Mouse (Mus musculus) stomach, postnatal 0 days (tissue): ENCODE results near the gene Siva1. TPM values are rescaled to one million over a fixed set of nuclear protein-coding genes. Genes with fewer than 3 reads are reported as not detected.

Experiments
- ATAC-seq: fragments of 200-750 bp; cut with Nextera tagmentation; 2 replicates; pipeline ENCODE4 v1.8.0; 2017; ENCODE audit not compliant: low FRiP score, low TSS enrichment
- DNase-seq: peaks from one replicate; pipeline ENCODE4 v3.0.0-alpha.2; 2016; ENCODE audit warnings: low spot score
- H3K27ac ChIP-seq: fragments of 300-500 bp; sonication (generic); replicated peaks from 2 replicates; pipeline ENCODE4 v1.5.1; 2014; ENCODE audit warnings: mild to moderate bottlenecking, control low read depth
- H3K27me3 ChIP-seq: fragments of 300-500 bp; sonication (generic); 2 replicates; pipeline ENCODE4 v1.6.1; 2014; ENCODE audit warnings: low read length; ENCODE audit not compliant: control insufficient read depth, insufficient read depth
- H3K36me3 ChIP-seq: fragments of 300-500 bp; sonication (generic); 2 replicates; pipeline ENCODE4 v1.6.1; 2014; ENCODE audit warnings: low read length, mixed read lengths; ENCODE audit not compliant: control insufficient read depth, insufficient read depth
- H3K4me1 ChIP-seq: fragments of 300-500 bp; sonication (generic); replicated peaks from 2 replicates; pipeline ENCODE4 v1.6.1; 2014; ENCODE audit warnings: antibody characterized with exemption; ENCODE audit not compliant: control insufficient read depth, insufficient read depth
- H3K4me2 ChIP-seq: fragments of 300-500 bp; sonication (generic); replicated peaks from 2 replicates; pipeline ENCODE4 v1.6.1; 2014; ENCODE audit warnings: low read depth, mild to moderate bottlenecking, control low read depth, moderate library complexity
- H3K4me3 ChIP-seq: fragments of 300-500 bp; sonication (generic); 2 replicates; pipeline ENCODE4 v1.5.1; 2014; ENCODE audit warnings: low read depth, low read length, control low read depth
- H3K9ac ChIP-seq: fragments of 300-500 bp; sonication (generic); 2 replicates; pipeline ENCODE4 v1.6.1; 2014; ENCODE audit warnings: mild to moderate bottlenecking, low read length, control low read depth, mixed read lengths
- H3K9me3 ChIP-seq: fragments of 300-500 bp; sonication (generic); 2 replicates; pipeline ENCODE4 v1.6.1; 2016; ENCODE audit warnings: low read length; ENCODE audit not compliant: control insufficient read depth
- CTCF ChIP-seq: IDR thresholded peaks from 2 replicates; pipeline ENCODE4 v1.5.1; 2016; ENCODE audit warnings: antibody characterized with exemption, low read depth, mild to moderate bottlenecking, moderate library complexity
- EP300 ChIP-seq: optimal IDR thresholded peaks from 2 replicates; pipeline ENCODE3; 2016; ENCODE audit warnings: antibody characterized with exemption
- WGBS: fragments of 180-500 bp; shearing (Covaris S2); extraction: QIAGEN DNeasy Blood & Tissue Kit; methylation state at CpG from one replicate; pipeline ENCODE4 v1.1.7; 2014; 5-methylcytosine and 5-hydroxymethylcytosine counted together
- polyA plus RNA-seq: library from polyadenylated mRNA; unstranded; fragments of >200 nt; fragmentation: Nextera tagmentation; extraction: Ambion mirVana; gene quantifications from 2 replicates; pipeline ENCODE4 v1.2.1, GENCODE M21; 2015

Siva1 gene
- polyA plus RNA-seq, 1 experiment from 2014 or later = 97.1 TPM

DNA sequence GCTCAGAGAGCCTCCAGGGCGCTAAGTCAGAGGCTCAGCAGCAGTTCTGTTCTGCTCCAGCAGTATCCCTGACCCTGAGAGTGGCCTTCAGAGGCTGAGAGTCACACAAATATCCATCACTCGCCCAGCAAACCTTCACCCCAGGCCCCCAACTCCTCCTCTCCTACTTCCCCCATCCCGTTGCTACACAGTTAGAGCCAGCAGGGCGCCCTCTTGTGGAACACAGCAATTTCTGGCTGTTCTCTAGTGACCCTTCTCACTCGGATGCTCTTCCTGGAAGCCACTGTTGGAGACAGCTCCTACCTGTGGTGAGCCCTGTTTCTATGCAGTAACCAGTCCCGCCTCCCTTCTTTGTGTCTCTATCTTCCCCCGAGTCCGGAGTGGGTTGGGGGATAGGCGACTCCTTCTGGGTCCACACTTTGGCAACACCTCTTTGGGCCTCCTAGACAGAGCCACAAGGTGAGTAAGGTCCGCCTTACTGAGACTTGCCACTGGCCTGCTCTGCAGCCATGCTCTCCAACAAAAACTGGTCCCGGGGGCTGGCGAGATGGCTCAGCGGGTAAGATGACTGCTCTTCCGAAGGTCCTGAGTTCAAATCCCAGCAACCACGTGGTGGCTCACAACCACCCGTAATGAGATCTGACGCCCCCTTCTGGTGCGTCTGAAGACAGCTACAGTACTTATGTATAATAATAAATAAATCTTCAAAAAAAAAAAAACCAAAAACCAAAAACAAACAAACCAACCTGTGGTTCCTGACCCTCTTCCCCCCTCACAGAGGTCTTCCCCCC lies 31.0 kb downstream of the Siva1 start:
- Histone ChIP-seq H3K4me3 (peak overlapping the region; percentile 96), H3K9ac (peak overlapping the region; percentile 31; the same call in 1 of the 2 replicates), H3K27me3 (no peaks in the 10 kb centered on the region), H3K4me1 (peaks cover 18% of the 10 kb centered on the region), H3K36me3 (0 out of 2 replicates have a peak, but pooled peaks cover 3% of the 10 kb centered on the region), H3K9me3 (no peaks in the 10 kb centered on the region), H3K4me2 (peak overlapping the region; percentile 80), H3K27ac (peak overlapping the region; percentile 99)
- TF ChIP-seq EP300 = no peak
- TF ChIP-seq CTCF = peak; percentile 91
- WGBS = 16% methylated on average over 18 of the region's 18 CpGs
- peak; percentile 84 for DNase-seq
- ATAC-seq = 0 out of 2 replicates have a peak, but pooled peaks have one; percentile 14

DNA sequence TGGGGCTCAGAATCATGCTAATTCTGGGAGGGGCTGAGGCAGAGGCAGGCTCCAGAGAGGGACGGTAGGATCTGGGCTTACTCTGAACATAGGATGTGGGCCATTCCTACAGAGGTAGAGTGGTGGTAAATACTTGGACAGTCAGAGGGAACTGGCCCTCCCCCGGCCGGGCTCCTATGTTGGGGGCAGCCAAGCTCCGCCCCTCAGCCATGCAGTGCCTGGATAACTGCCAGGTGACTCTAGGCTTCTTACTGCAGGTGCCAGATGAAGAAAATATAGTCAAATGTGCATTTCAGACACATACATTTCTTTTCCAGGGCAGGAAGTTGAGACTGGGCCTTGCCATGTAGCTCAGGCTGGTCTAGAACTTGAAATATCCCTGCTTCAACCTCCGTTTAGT lies 32.6 kb downstream of the Siva1 start:
- Histone ChIP-seq H3K27ac (no peak overlapping the region), H3K27me3 (no peaks in the 10 kb centered on the region), H3K4me2 (no peak overlapping the region), H3K9me3 (no peaks in the 10 kb centered on the region), H3K9ac (no peak overlapping the region), H3K4me3 (no peak overlapping the region), H3K4me1 (peaks cover 10% of the 10 kb centered on the region), H3K36me3 (peaks cover 4% of the 10 kb centered on the region; the same call in 1 of the 2 replicates)
- TF ChIP-seq EP300 = no peak
- no peak for TF ChIP-seq CTCF
- ATAC-seq = no peak
- DNase-seq = no peak
- 35% methylated on average over 5 of the region's 5 CpGs for WGBS

DNA sequence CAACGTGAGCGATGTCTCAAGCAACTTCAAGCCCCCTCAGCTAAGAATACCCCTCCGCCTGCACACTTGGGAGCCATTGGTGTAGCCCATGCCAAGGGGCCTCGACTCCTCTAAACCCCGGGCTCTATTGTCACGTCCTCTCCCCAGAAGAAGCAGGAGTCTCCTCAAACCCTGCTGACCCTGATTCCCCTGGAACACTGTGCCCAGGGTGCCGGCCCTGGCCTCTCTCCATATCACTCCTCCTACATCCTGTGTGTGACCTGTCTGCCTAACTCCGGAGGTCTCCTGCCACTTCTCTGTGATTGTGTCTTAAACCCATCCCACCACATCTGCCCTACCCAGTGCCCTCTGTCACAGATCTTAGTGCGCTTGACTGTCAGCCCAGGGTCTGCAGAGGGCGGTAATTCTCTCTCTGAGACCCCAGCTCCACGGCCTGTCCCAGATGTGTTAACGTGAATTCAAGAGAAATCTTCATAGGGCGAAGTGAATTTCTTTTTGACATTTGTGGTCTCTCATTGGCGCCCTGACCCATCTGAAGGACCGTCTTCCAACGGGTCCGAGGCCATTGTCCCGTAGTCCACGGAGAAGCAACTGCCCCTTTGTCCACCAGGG lies 33.6 kb downstream of the Siva1 start:
- H3K9ac ChIP-seq = peak overlapping the region; percentile 87
- ATAC-seq (no peak), DNase-seq (no peak)
- H3K27me3 ChIP-seq = no peaks in the 10 kb centered on the region
- no peaks in the 10 kb centered on the region for H3K9me3 ChIP-seq
- H3K4me3 ChIP-seq = peak overlapping the region; percentile 72
- TF ChIP-seq EP300 = no peak
- TF ChIP-seq CTCF = no peak; the same call in 1 of the 2 replicates
- H3K36me3 ChIP-seq = peaks cover 4% of the 10 kb centered on the region; the same call in 1 of the 2 replicates
- WGBS = 30% methylated on average over 19 of the region's 19 CpGs
- H3K4me1 ChIP-seq = peaks cover 4% of the 10 kb centered on the region; the same call in 1 of the 2 replicates
- peak overlapping the region; percentile 97 for H3K27ac ChIP-seq
- H3K4me2 ChIP-seq = peak overlapping the region; percentile 95

DNA sequence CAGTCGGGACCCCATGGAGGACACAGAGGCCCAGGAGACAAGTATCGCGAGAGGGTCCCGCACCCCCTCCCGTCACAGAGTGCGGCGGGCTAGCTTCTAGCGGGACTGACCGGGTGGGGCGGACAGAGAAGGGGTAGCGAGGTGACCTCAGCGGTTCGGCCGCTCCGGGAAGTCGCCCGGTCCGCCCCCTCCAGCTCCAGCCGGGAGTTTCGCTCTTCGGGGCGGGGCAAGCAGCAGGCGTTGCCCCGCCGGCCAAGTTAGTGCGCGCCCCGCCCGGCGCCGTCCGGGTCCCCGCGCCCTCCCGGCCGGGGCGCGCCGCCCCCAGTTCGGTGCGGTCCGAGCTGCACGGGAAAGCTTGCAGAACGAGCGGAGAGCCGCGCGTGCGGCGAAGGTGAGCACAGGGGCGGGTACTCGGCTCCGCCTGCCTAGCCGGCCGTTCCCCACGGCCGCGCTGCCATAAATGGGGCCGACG lies 34.1 kb downstream of the Siva1 start, which contains the start of gene Zbtb42:
TSS of gene Zbtb42 (plus strand) at position 274 of the 472 bp plus-strand sequence.
- peak; percentile 88 for DNase-seq
- under 1% methylated on average over 46 of the region's 60 CpGs for WGBS
- Histone ChIP-seq H3K9me3 (no peaks in the 10 kb centered on the region), H3K36me3 (peaks cover 4% of the 10 kb centered on the region; the same call in 1 of the 2 replicates), H3K9ac (peak within 1 kb of the TSS; percentile 87), H3K27ac (peak within 1 kb of the TSS; percentile 97), H3K4me2 (peak within 1 kb of the TSS; percentile 95), H3K4me3 (peak within 1 kb of the TSS; percentile 72), H3K27me3 (no peaks in the 10 kb centered on the region), H3K4me1 (0 out of 2 replicates have a peak, but pooled peaks cover 4% of the 10 kb centered on the region)
- peak; percentile 61 for ATAC-seq
- TF ChIP-seq CTCF (peak; percentile 59; the same call in 1 of the 2 replicates), EP300 (no peak)

DNA sequence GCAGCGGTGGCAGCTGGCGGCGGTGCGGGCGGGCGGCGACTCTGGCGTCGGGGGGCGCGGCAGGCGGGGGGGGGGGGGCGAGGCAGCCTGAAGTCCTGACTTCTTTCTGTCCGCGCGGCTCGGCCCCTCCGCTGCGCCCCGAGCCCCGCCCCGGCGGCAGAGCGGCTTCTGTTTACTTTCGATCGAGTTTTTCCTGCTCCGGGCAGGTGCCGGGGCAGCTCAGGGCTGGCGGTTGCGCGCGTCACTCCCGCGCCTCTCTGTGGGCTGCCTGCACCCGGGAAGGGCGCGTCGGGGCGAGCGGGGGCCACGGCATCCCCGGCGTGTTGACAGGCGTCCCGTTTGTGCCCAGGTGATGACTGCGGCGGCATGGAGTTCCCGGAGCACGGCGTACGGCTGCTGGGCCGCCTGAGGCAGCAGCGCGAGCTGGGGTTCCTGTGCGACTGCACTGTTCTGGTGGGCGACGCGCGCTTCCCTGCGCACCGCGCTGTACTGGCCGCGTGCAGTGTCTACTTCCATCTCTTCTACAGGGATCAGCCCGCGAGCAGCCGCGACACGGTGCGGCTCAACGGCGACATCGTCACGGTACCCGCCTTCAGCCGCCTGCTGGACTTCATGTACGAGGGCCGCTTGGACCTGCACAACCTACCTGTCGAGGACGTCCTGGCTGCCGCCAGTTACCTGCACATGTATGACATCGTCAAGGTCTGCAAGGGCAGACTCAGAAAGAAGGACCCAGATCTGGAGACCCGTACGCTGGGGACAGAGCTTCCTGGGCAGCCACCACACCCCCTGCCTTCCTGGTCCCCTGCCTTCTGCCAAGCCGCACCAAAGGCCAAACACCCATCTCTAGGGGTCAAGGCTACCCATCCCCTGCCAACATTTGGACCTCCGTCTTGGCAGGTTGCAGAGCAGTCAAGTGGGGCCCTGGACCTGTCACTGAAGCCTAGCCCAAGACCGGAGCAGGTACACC lies 34.8 kb downstream of the Siva1 start:
- Histone ChIP-seq H3K4me1 (0 out of 2 replicates have a peak, but pooled peaks cover 4% of the 10 kb centered on the region), H3K9me3 (no peaks in the 10 kb centered on the region), H3K36me3 (peaks cover 4% of the 10 kb centered on the region; the same call in 1 of the 2 replicates), H3K4me3 (peak overlapping the region; percentile 72), H3K27me3 (no peaks in the 10 kb centered on the region), H3K4me2 (peak overlapping the region; percentile 95), H3K27ac (peak overlapping the region; percentile 97), H3K9ac (peak overlapping the region; percentile 87)
- no peak for TF ChIP-seq EP300
- no peak for TF ChIP-seq CTCF
- 7% methylated on average over 70 of the region's 87 CpGs for WGBS
- ATAC-seq (peak; percentile 79), DNase-seq (peak; percentile 93)
